Mouse (Mus musculus) G1E (cell line): ENCODE measurements at regions not wholly inside any gene's neighbourhood (a gene's known extent, or its start where the extent isn't known, plus 50 kb on each side); places are given as distances from the start of the nearest gene placed in this dataset.

Source experiments
- CTCF ChIP-seq: IDR thresholded peaks from 2 replicates; pipeline ENCODE4 v1.5.1; 2012; ENCODE audit warnings: low read depth, low read length, inconsistent platforms, mixed read lengths
- GATA1 ChIP-seq: IDR thresholded peaks from 2 replicates; pipeline ENCODE4 v1.6.1; 2012; ENCODE audit warnings: borderline replicate concordance, low read length, inconsistent platforms, mixed read lengths
- POLR2AphosphoS5 ChIP-seq: IDR thresholded peaks from 2 replicates; pipeline ENCODE4 v1.6.1; 2012; ENCODE audit warnings: low read depth, low read length, inconsistent platforms; ENCODE audit not compliant: insufficient replicate concordance

DNA sequence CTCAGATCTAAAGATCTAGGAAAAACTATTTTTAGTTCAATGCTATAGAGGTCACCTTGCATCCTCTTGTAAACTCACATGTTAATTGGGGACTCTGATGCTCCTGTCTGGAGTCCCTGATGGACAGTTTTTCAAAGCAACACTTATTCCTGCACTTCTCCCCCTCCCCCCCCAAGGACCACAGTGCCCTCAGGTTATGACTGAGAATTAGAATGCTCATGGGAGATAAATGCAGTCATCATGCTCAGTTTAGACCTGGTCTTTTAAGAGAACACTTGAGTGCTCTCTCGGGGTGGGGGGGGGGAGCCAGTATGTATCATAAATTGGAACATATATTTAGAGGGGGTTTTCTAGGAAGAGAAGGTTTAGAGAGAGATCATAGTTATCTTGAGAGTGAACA lies 58.0 kb upstream of the Ado start:
- TF ChIP-seq CTCF (no peak), GATA1 (no peak), POLR2AphosphoS5 (no peak)
